Mouse (Mus musculus): ENCODE measurements around the gene Lrmda. TPM values are rescaled to one million over a fixed set of nuclear protein-coding genes. Genes with fewer than 3 reads are reported as not detected.

The Lrmda gene
- polyA plus RNA-seq, 1 experiment, result 0.65 TPM

GRCm38 (mm10) chr14:22473451-22473850 is 453.9 kb downstream of the Lrmda start:
- no peak overlapping the region for H3K27ac ChIP-seq (ENCODE audit: insufficient read depth, low read length)
- TF ChIP-seq CTCF (IDR thresholded peaks at IDR 0.05; ENCODE audit: extremely low read depth, insufficient read depth, low read length), result no peak
- TF ChIP-seq POLR2A (IDR thresholded peaks at IDR 0.05; ENCODE audit: extremely low read depth, insufficient read depth, low read length), result no peak
- no peak overlapping the region for H3K4me3 ChIP-seq (ENCODE audit: insufficient read depth, low read length)
- no peaks in the 10 kb centered on the region for H3K4me1 ChIP-seq (ENCODE audit: control insufficient read depth, insufficient read depth, low read length)

- Histone ChIP-seq H3K4me3 (ENCODE audit: insufficient read depth, low read length) (no peak overlapping the region), H3K27ac (ENCODE audit: insufficient read depth, low read length) (no peak overlapping the region), H3K4me1 (ENCODE audit: control insufficient read depth, insufficient read depth, low read length) (no peaks in the 10 kb centered on the region)
- TF ChIP-seq CTCF (IDR thresholded peaks at IDR 0.05; ENCODE audit: extremely low read depth, insufficient read depth, low read length), result no peak
- no peak for TF ChIP-seq POLR2A (IDR thresholded peaks at IDR 0.05; ENCODE audit: extremely low read depth, insufficient read depth, low read length)
Measured at GRCm38 (mm10) chr14:22473991-22474390, 454.5 kb downstream of the Lrmda start.

- no peak overlapping the region for H3K4me3 ChIP-seq (ENCODE audit: insufficient read depth, low read length)
- H3K27ac ChIP-seq (ENCODE audit: insufficient read depth, low read length), result no peak overlapping the region
- H3K4me1 ChIP-seq (ENCODE audit: control insufficient read depth, insufficient read depth, low read length), result no peaks in the 10 kb centered on the region; the same call in 1 of the 2 replicates
- TF ChIP-seq POLR2A (IDR thresholded peaks at IDR 0.05; ENCODE audit: extremely low read depth, insufficient read depth, low read length) (no peak), CTCF (IDR thresholded peaks at IDR 0.05; ENCODE audit: extremely low read depth, insufficient read depth, low read length) (no peak)
Measured at GRCm38 (mm10) chr14:22493326-22493725, 473.8 kb downstream of the Lrmda start.

GRCm38 (mm10) chr14:22494290-22494689 is 474.8 kb downstream of the Lrmda start:
- TF ChIP-seq POLR2A (IDR thresholded peaks at IDR 0.05; ENCODE audit: extremely low read depth, insufficient read depth, low read length), result no peak
- no peak for TF ChIP-seq CTCF (IDR thresholded peaks at IDR 0.05; ENCODE audit: extremely low read depth, insufficient read depth, low read length)
- no peak overlapping the region for H3K4me3 ChIP-seq (ENCODE audit: insufficient read depth, low read length)
- no peak overlapping the region for H3K27ac ChIP-seq (ENCODE audit: insufficient read depth, low read length)
- H3K4me1 ChIP-seq (ENCODE audit: control insufficient read depth, insufficient read depth, low read length), result no peaks in the 10 kb centered on the region; the same call in 1 of the 2 replicates

GRCm38 (mm10) chr14:22494866-22495265 is 475.4 kb downstream of the Lrmda start:
- no peak overlapping the region for H3K27ac ChIP-seq (ENCODE audit: insufficient read depth, low read length)
- no peaks in the 10 kb centered on the region; the same call in 1 of the 2 replicates for H3K4me1 ChIP-seq (ENCODE audit: control insufficient read depth, insufficient read depth, low read length)
- TF ChIP-seq CTCF (IDR thresholded peaks at IDR 0.05; ENCODE audit: extremely low read depth, insufficient read depth, low read length), result no peak
- no peak overlapping the region for H3K4me3 ChIP-seq (ENCODE audit: insufficient read depth, low read length)

GRCm38 (mm10) chr14:22495286-22495685 is 475.8 kb downstream of the Lrmda start:
- no peaks in the 10 kb centered on the region; the same call in 1 of the 2 replicates for H3K4me1 ChIP-seq (ENCODE audit: control insufficient read depth, insufficient read depth, low read length)
- TF ChIP-seq POLR2A (IDR thresholded peaks at IDR 0.05; ENCODE audit: extremely low read depth, insufficient read depth, low read length), result no peak
- no peak for TF ChIP-seq CTCF (IDR thresholded peaks at IDR 0.05; ENCODE audit: extremely low read depth, insufficient read depth, low read length)

GRCm38 (mm10) chr14:22497636-22498131 is 478.2 kb downstream of the Lrmda start:
- Histone ChIP-seq H3K27ac (ENCODE audit: insufficient read depth, low read length) (no peak overlapping the region), H3K4me1 (ENCODE audit: control insufficient read depth, insufficient read depth, low read length) (no peaks in the 10 kb centered on the region; the same call in 1 of the 2 replicates), H3K4me3 (ENCODE audit: insufficient read depth, low read length) (no peak overlapping the region)
- TF ChIP-seq CTCF (IDR thresholded peaks at IDR 0.05; ENCODE audit: extremely low read depth, insufficient read depth, low read length) (no peak), POLR2A (IDR thresholded peaks at IDR 0.05; ENCODE audit: extremely low read depth, insufficient read depth, low read length) (no peak)

More at GRCm38 (mm10) chr14:22495286-22495685, 475.8 kb downstream of the Lrmda start:
- Histone ChIP-seq H3K27ac (ENCODE audit: insufficient read depth, low read length) (no peak overlapping the region), H3K4me3 (ENCODE audit: insufficient read depth, low read length) (no peak overlapping the region)

GRCm38 (mm10) chr14:22509747-22510530 is 490.4 kb downstream of the Lrmda start:
- H3K27ac ChIP-seq (ENCODE audit: insufficient read depth, low read length), result no peak overlapping the region
- TF ChIP-seq CTCF (IDR thresholded peaks at IDR 0.05; ENCODE audit: extremely low read depth, insufficient read depth, low read length), result no peak
- TF ChIP-seq POLR2A (IDR thresholded peaks at IDR 0.05; ENCODE audit: extremely low read depth, insufficient read depth, low read length), result no peak
- no peaks in the 10 kb centered on the region for H3K4me1 ChIP-seq (ENCODE audit: control insufficient read depth, insufficient read depth, low read length)
- no peak overlapping the region for H3K4me3 ChIP-seq (ENCODE audit: insufficient read depth, low read length)

- Histone ChIP-seq H3K4me1 (ENCODE audit: control insufficient read depth, insufficient read depth, low read length) (no peaks in the 10 kb centered on the region), H3K4me3 (ENCODE audit: insufficient read depth, low read length) (no peak overlapping the region), H3K27ac (ENCODE audit: insufficient read depth, low read length) (no peak overlapping the region)
- TF ChIP-seq CTCF (IDR thresholded peaks at IDR 0.05; ENCODE audit: extremely low read depth, insufficient read depth, low read length) (no peak), POLR2A (IDR thresholded peaks at IDR 0.05; ENCODE audit: extremely low read depth, insufficient read depth, low read length) (no peak)
Measured at GRCm38 (mm10) chr14:22510531-22510785, 490.9 kb downstream of the Lrmda start.

GRCm38 (mm10) chr14:22514362-22515084 is 495.0 kb downstream of the Lrmda start:
- no peak for TF ChIP-seq POLR2A (IDR thresholded peaks at IDR 0.05; ENCODE audit: extremely low read depth, insufficient read depth, low read length)
- no peak for TF ChIP-seq CTCF (IDR thresholded peaks at IDR 0.05; ENCODE audit: extremely low read depth, insufficient read depth, low read length)
- Histone ChIP-seq H3K27ac (ENCODE audit: insufficient read depth, low read length) (no peak overlapping the region), H3K4me1 (ENCODE audit: control insufficient read depth, insufficient read depth, low read length) (no peaks in the 10 kb centered on the region), H3K4me3 (ENCODE audit: insufficient read depth, low read length) (no peak overlapping the region)
